Mouse (Mus musculus): Measurements from ENCODE around the gene Phb.
"Not testable (repeated sequence)": the region's sequence is repeated elsewhere in the genome, so short reads cannot be mapped to it uniquely, and the experiment has no call there.

The Phb gene

DNA sequence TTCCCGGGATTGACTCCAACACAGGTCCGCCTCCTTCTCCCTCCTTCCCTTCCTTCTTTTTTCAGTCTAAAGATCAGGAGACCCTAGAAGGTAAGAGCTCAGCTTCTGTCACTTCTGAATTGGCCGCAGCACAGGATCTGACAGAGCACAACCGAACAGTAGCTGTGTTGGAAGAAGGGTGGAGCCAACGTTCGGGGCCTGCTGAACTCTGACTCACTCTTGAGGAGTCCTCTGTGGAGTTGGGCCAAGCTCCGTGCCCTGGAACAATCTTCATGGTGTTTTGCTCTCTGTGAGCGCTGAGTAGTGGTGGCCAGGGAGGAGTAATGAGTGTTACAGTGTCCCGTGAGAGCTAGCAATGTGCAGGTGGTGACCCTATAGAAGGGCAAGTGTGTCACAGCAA, 15.8 kb upstream of the Phb start:
- DNase-seq (ENCODE audit: low read depth, low spot score), result no peak

DNA sequence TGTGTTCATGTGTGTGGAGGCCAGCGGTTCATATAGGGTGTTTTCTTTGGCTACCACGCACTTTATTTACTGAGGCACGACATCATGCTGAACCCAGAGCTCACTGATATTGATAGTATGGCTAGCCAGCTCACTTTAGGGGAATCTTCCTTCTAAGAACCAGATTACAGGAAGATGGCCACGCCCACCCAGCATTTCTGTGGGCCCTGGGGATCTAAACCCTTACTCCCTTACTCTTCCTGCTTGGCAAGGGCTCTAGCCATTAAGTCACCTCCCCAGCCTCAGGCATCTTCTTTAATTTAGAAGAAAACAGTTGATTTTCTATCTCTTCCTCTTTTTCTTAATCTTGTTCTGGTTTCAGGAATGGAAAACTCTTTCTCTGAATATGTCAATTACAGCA, 9.3 kb upstream of the Phb start:
- DNase-seq (ENCODE audit: low read depth, low spot score), result no peak

DNA sequence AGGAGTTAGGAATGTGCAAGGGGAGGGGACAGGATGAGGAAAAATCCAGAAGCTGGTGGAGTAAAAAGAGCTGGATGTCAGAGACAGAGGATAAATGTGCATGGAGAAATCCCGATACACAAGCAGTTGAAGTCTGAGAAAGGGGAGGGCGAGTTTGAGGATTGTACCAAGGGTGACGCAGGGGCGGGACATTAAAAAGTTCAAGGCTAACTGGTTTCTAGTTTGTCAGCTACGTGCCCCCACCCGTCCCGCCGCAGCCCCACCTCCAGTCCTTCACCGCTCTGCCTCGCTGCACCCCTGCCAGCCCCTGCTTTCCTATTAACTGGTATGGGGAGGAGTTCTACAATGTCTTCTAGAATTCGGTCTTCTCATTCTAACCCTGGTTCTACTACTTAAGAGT, 420 bp downstream of the Phb start:
- DNase-seq (ENCODE audit: low read depth, low spot score), result no peak

DNA sequence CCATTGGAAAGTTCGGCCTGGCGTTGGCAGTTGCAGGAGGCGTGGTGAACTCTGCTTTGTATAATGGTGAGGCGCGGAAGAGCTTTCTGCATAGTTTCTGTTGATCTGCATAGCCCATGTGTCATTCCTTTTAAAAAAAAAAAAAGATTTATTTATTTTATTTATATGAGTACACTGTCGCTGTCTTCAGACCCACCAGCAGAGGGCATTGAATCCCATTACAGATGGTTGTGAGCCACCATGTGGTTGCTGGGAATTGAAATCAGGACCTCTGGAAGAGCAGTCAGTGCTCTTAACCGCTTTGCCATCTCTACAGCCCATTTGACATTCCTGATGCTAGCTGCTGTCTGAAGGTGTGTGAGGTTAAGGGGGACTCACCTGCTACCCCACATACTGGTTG, 1.3 kb downstream of the Phb start:
- DNase-seq (ENCODE audit: low read depth, low spot score), result not testable (repeated sequence)

DNA sequence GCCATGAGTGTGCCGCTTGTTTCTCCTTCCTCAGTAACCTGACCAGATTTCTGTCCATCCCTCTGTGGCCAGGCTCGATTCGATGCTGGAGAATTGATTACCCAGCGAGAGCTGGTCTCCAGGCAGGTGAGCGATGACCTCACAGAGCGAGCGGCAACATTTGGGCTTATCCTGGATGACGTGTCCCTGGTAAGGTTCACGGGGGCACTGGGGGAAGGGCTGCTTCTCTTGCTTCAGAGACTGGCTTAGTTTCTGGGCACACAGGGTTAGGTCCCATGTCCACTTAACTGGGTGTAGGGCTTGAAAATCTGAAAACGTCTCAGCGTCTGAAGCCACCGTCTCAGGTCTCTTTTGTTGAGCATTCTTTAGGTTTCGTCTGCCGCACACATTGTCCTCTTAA, 8.7 kb downstream of the Phb start:
- no peak for DNase-seq (ENCODE audit: low read depth, low spot score)

DNA sequence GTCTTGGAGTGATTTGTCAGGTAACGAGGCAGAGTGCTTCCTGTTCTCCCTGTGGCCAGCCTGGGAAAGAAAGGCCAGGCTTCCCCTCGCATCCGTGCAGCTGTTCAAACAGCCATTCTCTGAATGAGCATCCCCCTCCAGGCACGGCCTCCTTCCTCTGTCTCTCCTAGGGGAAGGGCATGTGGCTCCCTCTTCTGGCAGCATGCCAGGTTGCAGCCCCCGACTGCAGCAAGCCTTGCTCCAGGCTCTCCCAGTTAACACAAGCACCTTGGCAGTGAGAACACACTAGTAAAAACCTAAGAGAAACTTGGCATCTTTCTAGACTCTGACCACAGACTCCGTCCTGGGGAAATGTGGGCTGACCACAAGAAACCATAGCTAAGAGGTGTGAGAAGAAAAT, 9.6 kb downstream of the Phb start:
- DNase-seq (ENCODE audit: low read depth, low spot score), result peak; percentile 60

DNA sequence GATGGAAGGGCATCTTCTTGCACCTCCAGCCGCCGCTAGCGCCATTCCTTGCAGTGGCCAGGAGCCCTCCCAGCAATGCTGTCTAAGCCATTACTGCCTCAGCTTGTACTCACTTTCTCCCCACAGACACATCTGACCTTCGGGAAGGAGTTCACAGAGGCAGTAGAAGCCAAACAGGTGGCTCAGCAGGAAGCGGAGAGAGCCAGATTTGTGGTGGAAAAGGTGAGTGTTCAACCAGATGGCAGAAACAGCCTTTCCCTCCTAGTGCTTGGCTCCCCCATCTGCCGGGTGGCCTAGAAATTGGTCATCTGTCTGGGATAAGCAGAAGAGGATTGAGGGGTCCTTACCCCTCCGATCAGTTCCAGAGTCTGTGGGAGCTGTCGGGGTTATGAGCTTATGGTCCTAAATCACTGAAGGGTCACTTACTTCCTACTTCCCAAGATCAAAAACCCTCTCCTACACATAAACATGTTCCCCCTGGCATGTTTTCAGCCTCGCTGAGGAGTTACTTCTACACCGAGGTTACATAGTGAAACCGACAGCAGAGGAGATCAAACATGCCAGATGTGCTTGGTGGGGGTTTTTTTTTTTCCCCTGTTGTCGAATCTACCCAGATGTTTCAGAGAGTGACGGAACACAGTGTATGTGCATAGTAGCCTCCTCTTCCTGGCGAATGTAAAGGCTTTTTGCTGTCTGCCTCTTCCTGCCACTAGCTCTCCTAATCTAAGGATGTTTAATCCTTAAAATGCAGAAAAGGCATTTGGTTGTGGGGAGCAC, 11.4 kb downstream of the Phb start:
- DNase-seq (ENCODE audit: low read depth, low spot score), result no peak

DNA sequence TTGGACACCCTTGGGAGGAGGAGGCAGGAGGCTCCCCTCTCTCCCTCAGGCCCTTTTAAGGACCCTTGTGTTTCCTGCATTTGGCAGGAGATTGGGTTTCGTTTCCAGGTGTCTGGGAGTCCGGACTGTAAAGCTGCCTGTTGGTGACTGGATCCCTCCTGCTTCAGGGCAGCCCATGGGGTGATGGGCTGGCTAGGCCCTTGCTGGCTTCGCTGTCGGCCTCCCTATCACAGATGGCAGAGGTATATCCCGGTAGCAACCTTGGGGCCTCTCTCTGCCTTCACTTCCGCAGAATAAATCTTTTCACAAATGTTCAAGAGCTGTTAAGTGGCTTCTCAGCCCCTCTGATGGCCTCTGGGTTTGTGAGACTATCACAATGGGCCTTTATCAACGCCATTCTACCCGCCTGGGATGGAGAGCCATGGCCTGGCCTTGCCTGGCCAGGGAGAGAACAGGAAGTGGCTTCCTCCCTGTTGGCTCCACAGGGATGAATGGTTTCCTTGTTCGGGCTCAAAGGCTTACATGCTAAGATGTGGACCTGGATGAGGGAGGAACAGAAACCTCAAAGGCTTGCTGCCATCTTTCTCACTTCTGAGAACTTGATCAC, 15.3 kb downstream of the Phb start:
- peak; percentile 16 for DNase-seq (ENCODE audit: low read depth, low spot score)

DNA sequence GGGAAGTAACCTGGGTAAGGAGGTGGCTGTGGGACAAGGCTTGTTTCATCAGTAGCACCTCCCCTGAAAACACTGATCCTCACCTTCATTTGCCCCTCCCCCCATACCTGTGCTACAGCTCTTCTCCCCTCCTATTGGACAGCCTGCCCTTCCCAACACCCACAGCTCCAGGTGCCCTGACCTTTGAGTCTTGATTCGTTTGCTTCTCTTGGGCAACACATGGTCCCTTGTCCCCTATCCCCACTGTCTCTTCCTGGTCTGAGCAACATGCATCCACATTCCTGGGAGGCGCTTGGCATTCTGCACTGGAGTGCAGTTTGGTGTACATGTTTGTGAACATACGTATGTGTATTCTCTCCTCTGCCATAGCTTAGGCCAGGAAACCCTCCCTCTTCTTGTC, 16.2 kb downstream of the Phb start:
- no peak for DNase-seq (ENCODE audit: low read depth, low spot score)

DNA sequence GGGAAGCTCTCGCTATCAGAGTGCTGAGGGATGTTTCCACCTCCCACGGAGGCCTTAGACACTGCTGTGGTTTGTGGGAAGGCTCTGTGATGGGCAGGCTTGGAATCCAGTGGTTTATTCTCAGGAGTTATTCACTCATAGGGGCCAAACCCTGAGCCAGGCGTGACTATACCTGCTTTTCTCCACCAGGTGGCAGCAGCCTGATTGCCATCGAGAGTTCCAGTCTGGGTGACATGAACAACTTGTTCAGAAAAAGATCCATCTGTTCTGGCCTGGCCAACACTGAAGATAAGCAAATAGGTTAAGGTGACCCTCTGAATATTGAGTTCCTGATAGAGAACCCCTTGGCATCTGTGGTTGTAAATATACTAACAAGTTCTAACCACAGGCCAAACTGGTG, 19.3 kb downstream of the Phb start:
- DNase-seq (ENCODE audit: low read depth, low spot score), result peak; percentile 84

DNA sequence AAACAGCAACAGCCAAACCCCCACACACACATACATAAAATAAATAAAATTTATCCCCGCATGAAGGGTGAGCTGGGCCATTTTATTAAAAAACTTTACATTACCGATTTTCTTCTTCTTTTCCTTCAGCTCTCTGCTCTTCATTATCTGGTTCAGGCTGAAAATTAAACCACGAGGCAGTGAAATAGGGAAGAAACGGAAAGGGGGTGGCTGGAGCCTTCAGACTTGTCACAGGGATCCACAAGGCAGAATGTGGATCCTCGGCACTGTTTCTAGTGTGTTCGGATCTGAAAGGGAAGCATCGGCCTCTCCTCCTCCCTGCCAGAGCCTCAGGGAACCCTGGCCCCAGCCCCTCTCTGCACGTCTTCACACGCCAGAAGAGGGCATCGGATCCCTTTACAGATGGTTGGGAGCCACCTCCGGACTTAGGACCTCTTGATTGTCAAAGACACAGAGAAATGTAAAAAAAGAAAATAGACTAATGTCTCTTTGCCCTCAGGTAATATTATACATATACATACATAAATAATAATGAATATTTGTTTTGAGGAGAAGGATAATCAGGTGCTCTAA, 20.4 kb downstream of the Phb start:
- DNase-seq (ENCODE audit: low read depth, low spot score), result peak; percentile 38

DNA sequence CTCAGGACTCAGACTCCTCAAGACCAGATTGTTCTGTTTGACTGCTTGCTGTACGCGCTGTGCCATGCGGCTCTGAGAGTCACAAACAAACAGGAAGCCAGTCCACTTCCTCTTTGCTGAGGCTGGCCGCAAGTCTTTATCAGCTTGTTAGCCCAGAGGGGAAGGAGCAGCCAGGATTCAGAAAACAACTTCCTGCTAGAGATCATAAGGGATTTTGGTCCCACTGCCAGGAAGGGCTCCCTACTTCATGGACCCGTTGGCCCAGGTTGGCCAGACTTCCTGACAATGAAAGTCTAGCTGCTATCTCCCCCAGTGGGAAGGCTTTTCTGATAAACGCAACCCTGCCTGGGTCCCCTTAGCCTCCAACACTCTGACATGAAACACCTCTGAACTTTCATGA, 21.8 kb downstream of the Phb start:
- DNase-seq (ENCODE audit: low read depth, low spot score), result peak; percentile 28

DNA sequence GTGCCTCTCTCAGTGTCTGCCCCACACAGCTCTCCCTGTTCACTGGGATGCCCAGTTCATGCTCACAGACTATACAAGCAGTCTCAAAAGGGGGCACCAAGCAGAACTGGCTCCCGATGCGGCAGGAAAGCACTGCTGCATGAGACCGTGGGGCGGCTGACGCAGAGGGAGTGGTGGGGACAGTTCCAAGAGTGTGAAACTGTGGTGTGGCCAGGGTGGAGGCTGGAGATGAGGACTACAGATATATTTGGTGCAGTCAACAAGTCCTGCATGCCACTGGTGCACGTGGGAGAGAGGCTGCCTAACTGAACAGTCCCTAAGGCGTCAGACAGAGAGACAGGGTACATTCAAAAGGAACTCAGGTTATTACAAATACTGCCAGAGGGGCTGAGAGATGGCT, 22.2 kb downstream of the Phb start:
- peak; percentile 37 for DNase-seq (ENCODE audit: low read depth, low spot score)

DNA sequence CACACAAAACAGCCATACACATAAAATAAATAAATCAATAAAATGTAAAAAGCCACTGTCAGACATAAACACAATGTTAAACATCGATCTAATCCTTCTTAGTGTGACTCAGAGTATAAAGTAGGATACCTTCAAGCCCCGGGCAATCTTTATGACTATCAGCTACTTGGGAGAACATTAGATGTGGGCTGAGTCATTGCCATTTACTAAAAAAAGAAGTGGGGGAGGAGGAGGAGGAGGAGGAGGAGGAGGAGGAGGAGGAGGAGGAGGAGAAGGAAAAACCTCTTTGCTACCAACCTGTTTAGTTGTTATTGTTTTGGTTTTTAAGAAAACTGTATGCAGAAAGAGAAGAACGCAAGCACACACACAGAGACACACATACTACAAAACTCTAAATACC, 22.8 kb downstream of the Phb start:
- DNase-seq (ENCODE audit: low read depth, low spot score), result no peak

DNA sequence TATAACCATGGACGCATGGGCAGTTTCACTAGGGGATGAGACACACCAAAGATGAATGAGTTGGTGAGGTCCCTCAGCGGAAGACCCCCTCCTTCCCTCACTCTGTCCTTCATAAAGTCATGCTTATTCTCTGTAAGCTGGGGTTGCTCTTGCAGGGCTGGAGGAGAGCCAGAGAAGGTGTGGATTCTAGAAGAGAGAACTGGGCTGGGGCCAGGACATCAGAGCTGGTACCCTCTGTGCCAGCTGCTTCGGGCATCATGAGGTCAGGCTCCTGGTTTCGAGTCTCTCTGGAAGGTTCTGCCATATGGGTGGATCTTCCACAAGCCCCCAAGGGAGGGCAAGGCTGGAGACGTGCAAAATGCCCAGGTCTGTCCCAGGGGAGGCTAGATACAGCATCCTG, 31.8 kb downstream of the Phb start:
- no peak for DNase-seq (ENCODE audit: low read depth, low spot score)

DNA sequence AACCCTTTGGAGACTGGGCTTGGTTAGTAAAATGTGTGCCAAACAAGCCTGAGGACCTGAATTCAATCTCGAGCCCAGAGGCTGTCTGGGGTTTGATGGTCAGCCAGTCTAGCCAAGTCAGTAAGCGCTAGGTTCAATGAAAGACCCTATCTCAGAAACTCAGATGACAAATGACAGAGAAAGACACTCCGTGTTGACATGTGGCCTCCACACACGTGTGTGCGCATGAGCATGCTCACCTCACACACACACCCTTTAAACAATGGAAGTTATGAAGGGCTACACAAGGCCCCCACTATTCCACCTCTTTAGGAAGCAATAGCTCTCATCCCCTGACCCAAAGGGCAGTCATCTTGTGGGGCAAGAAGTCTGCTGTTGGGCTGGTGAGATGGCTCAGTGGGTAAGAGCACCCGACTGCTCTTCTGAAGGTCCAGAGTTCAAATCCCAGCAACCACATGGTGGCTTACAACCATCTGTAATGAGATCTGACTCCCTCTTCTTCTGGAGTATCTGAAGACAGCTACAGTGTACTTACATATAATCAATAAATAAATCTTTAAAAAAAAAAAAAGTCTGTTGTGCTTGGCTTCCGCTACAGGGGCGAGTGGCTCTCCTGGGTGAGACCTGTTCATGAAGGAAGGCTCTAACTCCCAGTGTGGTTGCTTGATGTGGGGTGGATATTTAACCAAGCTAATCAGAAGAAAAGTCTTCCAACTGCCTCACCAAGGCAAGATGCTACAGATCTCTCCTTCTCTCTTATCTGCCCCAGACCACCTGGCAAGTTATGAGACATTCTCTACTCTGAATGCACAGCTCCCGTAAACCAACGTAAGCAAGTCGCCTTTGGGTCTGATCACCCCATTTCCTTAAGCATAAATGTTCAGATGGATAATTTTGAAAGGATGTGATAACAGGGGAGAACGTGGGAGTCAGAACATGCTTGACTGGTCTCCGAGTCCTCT, 34.3 kb downstream of the Phb start:
- DNase-seq (ENCODE audit: low read depth, low spot score), result no peak

DNA sequence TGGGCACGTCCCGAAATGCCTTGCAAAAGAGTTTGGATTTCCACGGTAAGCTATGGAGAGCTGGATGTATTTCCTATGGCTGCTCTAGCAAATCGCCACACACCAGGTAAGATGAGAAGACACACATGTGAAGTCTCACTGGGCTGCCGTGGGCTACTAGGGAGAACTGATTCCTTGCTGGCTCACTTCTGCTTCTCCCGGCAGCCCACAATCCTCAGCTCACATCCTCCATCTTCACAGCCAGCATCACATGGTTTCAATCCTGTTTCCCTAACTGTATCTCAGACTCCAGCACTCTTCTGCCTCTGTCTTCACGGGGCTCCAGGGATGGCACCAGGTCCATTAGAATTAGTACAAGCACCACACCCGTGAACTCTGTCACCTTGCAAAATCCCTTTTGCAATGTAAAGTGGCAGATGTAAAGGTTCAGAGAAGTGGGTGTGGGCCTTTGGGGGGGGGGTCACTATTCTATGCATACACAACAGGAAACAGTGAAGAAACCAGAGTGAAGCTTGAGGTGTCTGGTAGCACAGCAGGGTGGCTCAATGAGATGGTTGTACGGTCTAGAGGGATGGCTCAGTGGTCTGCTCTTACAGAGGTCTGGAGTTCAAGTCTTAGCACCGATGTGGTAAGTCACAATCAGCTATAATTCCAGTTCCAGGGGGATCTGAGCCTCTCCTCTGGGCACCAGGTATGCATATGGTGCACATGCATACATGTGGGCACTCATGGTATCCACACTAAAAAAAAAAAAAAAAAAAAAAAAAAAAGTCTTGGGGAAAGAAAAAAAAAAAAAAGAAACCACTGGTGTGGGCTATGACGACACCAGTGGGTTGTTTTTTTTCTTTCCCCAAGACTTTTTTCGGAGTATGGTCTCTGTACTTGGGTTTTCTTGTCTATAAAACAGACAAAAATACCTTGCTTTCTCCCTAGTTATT, 37.5 kb downstream of the Phb start:
- DNase-seq (ENCODE audit: low read depth, low spot score), result no peak

DNA sequence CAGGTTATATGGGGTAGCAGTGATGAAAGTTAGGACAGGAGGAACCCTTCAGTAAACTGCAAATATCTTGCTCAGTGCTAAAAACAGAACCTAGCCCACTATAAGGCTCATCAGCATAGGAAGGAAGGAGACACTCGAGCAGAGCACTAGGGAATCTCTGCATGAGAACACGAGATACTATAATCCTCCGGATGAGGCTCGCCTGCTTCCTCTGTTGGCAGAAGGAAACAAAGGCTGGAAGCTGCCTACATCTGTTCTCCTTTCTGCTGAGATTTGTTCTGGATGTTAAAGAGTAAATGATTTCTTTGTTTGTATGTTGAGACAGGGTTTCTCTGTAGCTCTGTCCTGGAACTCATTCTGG, 38.2 kb downstream of the Phb start:
- DNase-seq (ENCODE audit: low read depth, low spot score), result peak; percentile 49

DNA sequence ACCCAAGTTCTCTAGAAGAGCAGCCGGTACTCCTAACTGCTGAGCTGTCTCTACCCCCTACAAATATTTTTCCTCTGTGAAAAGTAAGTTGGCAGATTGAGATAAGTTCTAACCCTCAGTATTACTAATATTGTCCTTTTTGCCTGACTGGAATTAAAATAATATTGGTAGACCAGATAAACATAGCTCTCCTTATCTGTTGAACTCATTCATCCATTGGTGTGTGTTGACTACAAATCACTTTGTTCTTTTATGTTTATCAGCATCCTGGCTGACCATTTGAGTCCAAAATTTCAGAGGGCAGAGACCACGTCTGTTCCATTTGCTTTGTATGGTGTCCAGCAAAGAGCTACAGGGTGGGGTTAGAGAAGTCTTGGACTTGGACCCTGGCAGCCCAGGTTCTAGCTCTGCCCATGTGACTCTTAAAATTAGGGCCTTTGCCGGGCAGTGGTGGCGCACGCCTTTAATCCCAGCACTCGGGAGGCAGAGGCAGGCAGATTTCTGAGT, 42.8 kb downstream of the Phb start:
- DNase-seq (ENCODE audit: low read depth, low spot score), result no peak

DNA sequence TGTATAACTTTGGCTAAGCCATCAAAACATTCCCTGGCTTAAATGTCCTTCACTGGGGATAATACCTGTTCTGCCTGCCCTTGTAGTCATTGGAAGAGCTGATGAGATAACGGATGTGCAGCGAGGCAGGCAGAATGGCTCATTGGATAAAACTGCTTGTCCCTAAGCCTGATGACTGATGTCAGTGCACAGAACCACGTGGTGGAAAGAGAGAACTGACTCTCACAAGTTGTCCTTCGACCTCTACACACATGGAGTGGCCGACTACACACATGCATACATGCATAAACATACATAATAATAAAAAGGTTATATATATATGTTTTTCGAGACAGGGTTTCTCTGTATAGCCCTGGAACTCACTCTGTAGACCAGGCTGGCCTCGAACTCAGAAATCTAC, 43.7 kb downstream of the Phb start:
- no peak for DNase-seq (ENCODE audit: low read depth, low spot score)

DNA sequence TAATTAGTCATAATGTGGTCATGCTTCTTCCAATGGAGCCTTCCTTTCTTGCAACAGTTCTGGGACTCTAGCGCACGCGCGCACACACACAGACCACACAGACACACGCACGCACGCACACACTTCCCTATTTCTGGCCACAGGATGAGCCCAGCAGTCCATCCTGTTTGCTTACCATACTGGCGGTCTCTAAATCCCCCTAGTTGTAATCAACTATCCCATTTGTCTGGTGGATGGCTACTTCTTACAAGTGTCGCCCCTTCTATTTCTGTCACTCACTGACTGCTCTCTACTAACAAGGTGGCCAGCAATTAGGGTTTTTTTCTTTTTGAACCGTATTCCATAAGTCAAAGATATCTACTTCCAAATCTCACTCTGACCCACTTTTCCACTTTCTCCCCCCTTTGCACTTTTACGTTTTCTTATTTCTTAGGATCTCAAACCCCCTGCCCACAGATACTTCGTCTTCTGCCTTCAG, 45.4 kb downstream of the Phb start:
- peak; percentile 76 for DNase-seq (ENCODE audit: low read depth, low spot score)

Measured in brain, adult 2 months (tissue).